Comparison of ENCODE assay signal across 16 mouse cellular contexts in the genomic region with DNA sequence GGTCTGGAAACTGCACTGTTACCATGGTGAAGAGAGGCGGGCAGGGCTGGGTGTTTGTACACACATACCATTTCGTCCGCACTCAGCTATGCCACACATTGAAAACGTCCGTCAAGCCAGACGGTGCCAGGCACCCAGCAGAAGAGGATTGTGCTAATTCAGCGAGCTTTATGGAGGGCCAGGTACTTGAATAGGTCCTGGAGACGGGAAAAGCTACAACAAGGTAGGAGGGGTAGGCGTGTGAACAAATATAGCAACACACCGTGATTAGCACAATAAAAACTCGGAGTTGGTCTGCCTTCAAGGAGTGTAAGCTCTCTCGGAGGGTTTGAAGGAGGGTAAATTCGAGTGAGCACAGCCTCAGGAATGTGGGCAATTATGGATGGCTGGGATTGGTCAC. TPM values are rescaled to one million over a fixed set of nuclear protein-coding genes. Genes with fewer than 3 reads are reported as not detected.
DNase-seq lines count a peak whose midpoint lies in the region; ATAC-seq and TF ChIP-seq lines count a peak whose summit lies in the region.
"Had no signal": no experiment of that assay in that cellular context is flagged by ENCODE, and none has a peak within 500 bp of the region (broad histone marks: within the 10 kb centered on the region; RNA-seq: fewer than 3 reads in every experiment).

No protein-coding gene starts in this region.

- peak; percentile 97 for TF ChIP-seq EP300 in lung, postnatal 0 days (IDR thresholded peaks at IDR 0.05)

- H3K27me3 ChIP-seq in intestine, embryonic 14.5 days (replicated peaks; ENCODE audit: control insufficient read depth, insufficient read depth, low read length) = peaks cover 27% of the 10 kb centered on the region
- peaks cover 20% of the 10 kb centered on the region for H3K27me3 ChIP-seq in intestine, embryonic 15.5 days (replicated peaks)
- H3K27me3 ChIP-seq in lung, postnatal 0 days (replicated peaks; ENCODE audit: insufficient read depth, low read length) = no peaks in the 10 kb centered on the region
- H3K27me3 ChIP-seq in forebrain, embryonic 15.5 days = peaks cover 22% of the 10 kb centered on the region

- no peak overlapping the region for H3K9ac ChIP-seq in intestine, embryonic 14.5 days (ENCODE audit: low read length)
- no peak overlapping the region for H3K9ac ChIP-seq in intestine, embryonic 15.5 days
- H3K9ac ChIP-seq in lung, postnatal 0 days (replicated peaks; ENCODE audit: low read depth) = peak overlapping the region; percentile 82; the same call in 1 of the 2 replicates
- H3K9ac ChIP-seq in forebrain, embryonic 15.5 days (replicated peaks) = no peak overlapping the region
- H3K9ac ChIP-seq: forebrain, embryonic 13.5 days; limb, embryonic 13.5 days; liver, embryonic 15.5 days had no signal

- DNase-seq in intestine, embryonic 14.5 days (ENCODE audit: low spot score) = no peak
- DNase-seq in right cerebral cortex, adult 2 months (ENCODE audit: low spot score in 2 of 2) = peak; percentile 27 to 34
- no peak for DNase-seq in right cerebral cortex, postnatal 14 days
- peak; percentile 88 for DNase-seq in lung, postnatal 0 days (ENCODE audit: low spot score)
- DNase-seq in urinary bladder, postnatal 36 days (ENCODE audit: low spot score in 2 of 2) = no peak
- DNase-seq: adrenal gland, adult 8-10 months; cerebellum, adult 9-11 months; embryo, embryonic 11 days; gastrocnemius, postnatal 10 days; kidney, postnatal 36 days had no signal

- WGBS in intestine, embryonic 14.5 days = 52% methylated on average over 13 of the region's 13 CpGs
- WGBS in intestine, embryonic 15.5 days = 51% methylated on average over 13 of the region's 13 CpGs
- 48% methylated on average over 13 of the region's 13 CpGs for WGBS in lung, postnatal 0 days
- WGBS in forebrain, embryonic 15.5 days = 38% methylated on average over 13 of the region's 13 CpGs

- no peak overlapping the region for H3K27ac ChIP-seq in intestine, embryonic 14.5 days (ENCODE audit: low read depth)
- H3K27ac ChIP-seq in intestine, embryonic 15.5 days = no peak overlapping the region
- peak overlapping the region; percentile 98 for H3K27ac ChIP-seq in lung, postnatal 0 days (ENCODE audit: low read length)
- H3K27ac ChIP-seq in forebrain, embryonic 15.5 days (replicated peaks) = no peak overlapping the region
- H3K27ac ChIP-seq: forebrain, embryonic 13.5 days; limb, embryonic 13.5 days; liver, embryonic 15.5 days had no signal

- H3K36me3 ChIP-seq in intestine, embryonic 14.5 days (ENCODE audit: control insufficient read depth, insufficient read depth, low read length) = no peaks in the 10 kb centered on the region
- no peaks in the 10 kb centered on the region for H3K36me3 ChIP-seq in intestine, embryonic 15.5 days
- no peaks in the 10 kb centered on the region for H3K36me3 ChIP-seq in lung, postnatal 0 days (ENCODE audit: insufficient read depth, low read length)
- H3K36me3 ChIP-seq in forebrain, embryonic 15.5 days = no peaks in the 10 kb centered on the region
- H3K36me3 ChIP-seq: limb, embryonic 13.5 days; liver, embryonic 15.5 days had no signal

- no peak overlapping the region for H3K4me3 ChIP-seq in intestine, embryonic 14.5 days (ENCODE audit: low read depth, low read length)
- H3K4me3 ChIP-seq in intestine, embryonic 15.5 days (replicated peaks) = no peak overlapping the region
- peak overlapping the region; percentile 47 for H3K4me3 ChIP-seq in lung, postnatal 0 days (ENCODE audit: low read depth, low read length)
- no peak overlapping the region for H3K4me3 ChIP-seq in forebrain, embryonic 15.5 days
- H3K4me3 ChIP-seq: forebrain, embryonic 13.5 days; limb, embryonic 13.5 days; liver, embryonic 15.5 days had no signal

- no peak for TF ChIP-seq CTCF in lung, postnatal 0 days (IDR thresholded peaks at IDR 0.05)

- no peaks in the 10 kb centered on the region for H3K9me3 ChIP-seq in intestine, embryonic 14.5 days (ENCODE audit: control insufficient read depth, low read length)
- no peaks in the 10 kb centered on the region for H3K9me3 ChIP-seq in intestine, embryonic 15.5 days
- no peaks in the 10 kb centered on the region for H3K9me3 ChIP-seq in lung, postnatal 0 days (ENCODE audit: low read length)
- no peaks in the 10 kb centered on the region for H3K9me3 ChIP-seq in forebrain, embryonic 15.5 days
- H3K9me3 ChIP-seq: forebrain, embryonic 13.5 days; limb, embryonic 13.5 days; liver, embryonic 15.5 days had no signal

- H3K4me2 ChIP-seq in intestine, embryonic 14.5 days (ENCODE audit: low read length) = no peak overlapping the region
- H3K4me2 ChIP-seq in intestine, embryonic 15.5 days (replicated peaks) = no peak overlapping the region
- peak overlapping the region; percentile 53 for H3K4me2 ChIP-seq in lung, postnatal 0 days (replicated peaks; ENCODE audit: low read depth, low read length)
- H3K4me2 ChIP-seq in forebrain, embryonic 15.5 days (replicated peaks) = no peak overlapping the region
- H3K4me2 ChIP-seq: forebrain, embryonic 13.5 days; limb, embryonic 13.5 days; liver, embryonic 15.5 days had no signal

- 0 out of 2 replicates have a peak, but pooled peaks have one; percentile 24 for ATAC-seq in intestine, embryonic 14.5 days (replicated peaks; ENCODE audit: low FRiP score, low TSS enrichment, low read depth)
- no peak for ATAC-seq in intestine, embryonic 15.5 days
- ATAC-seq in lung, postnatal 0 days = peak; percentile 58
- ATAC-seq in forebrain, embryonic 15.5 days (replicated peaks) = no peak; the same call in 1 of the 2 replicates
- ATAC-seq: forebrain, embryonic 13.5 days had no signal

- no peaks in the 10 kb centered on the region for H3K4me1 ChIP-seq in intestine, embryonic 14.5 days (replicated peaks; ENCODE audit: control insufficient read depth, insufficient read depth, low read length)
- H3K4me1 ChIP-seq in intestine, embryonic 15.5 days (replicated peaks) = peaks cover 8% of the 10 kb centered on the region; the same call in 1 of the 2 replicates
- H3K4me1 ChIP-seq in lung, postnatal 0 days (ENCODE audit: insufficient read depth, low read depth, low read length) = no peaks in the 10 kb centered on the region
- H3K4me1 ChIP-seq in forebrain, embryonic 15.5 days = no peaks in the 10 kb centered on the region

RNA-seq across cellular contexts. Expression of a gene that starts 2.3 kb away (rescaled TPM):
- 2.0 TPM in 2 replicates for polyA plus RNA-seq in intestine, embryonic 14.5 days (2014; fragmentation: Nextera tagmentation; extraction: Ambion mirVana)
- 2.6 and 3.3 TPM in 2 replicates for polyA plus RNA-seq in intestine, embryonic 15.5 days (2015; fragmentation: Nextera tagmentation; extraction: Ambion mirVana)
- 106 and 123 TPM in 2 replicates for polyA plus RNA-seq in lung, postnatal 0 days (2015; fragmentation: Nextera tagmentation; extraction: Ambion mirVana)
- 0.20 and 0.25 TPM in 2 replicates for polyA plus RNA-seq in forebrain, embryonic 15.5 days (2015; fragmentation: Nextera tagmentation; extraction: Ambion mirVana)

RNA-seq across cellular contexts. Expression of a gene that starts 9.1 kb away (rescaled TPM):
- 67.4 and 67.8 TPM in 2 replicates for polyA plus RNA-seq in intestine, embryonic 14.5 days (2014; fragmentation: Nextera tagmentation; extraction: Ambion mirVana)
- 78.6 and 83.8 TPM in 2 replicates for polyA plus RNA-seq in intestine, embryonic 15.5 days (2015; fragmentation: Nextera tagmentation; extraction: Ambion mirVana)
- polyA plus RNA-seq in lung, postnatal 0 days (2015; fragmentation: Nextera tagmentation; extraction: Ambion mirVana) = 96.7 and 100 TPM in 2 replicates
- polyA plus RNA-seq in forebrain, embryonic 15.5 days (2015; fragmentation: Nextera tagmentation; extraction: Ambion mirVana) = 10.8 and 11.5 TPM in 2 replicates

RNA-seq across cellular contexts. Expression of a gene that starts 26.4 kb away (rescaled TPM):
- polyA plus RNA-seq in intestine, embryonic 14.5 days (2014; fragmentation: Nextera tagmentation; extraction: Ambion mirVana) = 60.6 and 63.3 TPM in 2 replicates
- 69.1 and 71.4 TPM in 2 replicates for polyA plus RNA-seq in intestine, embryonic 15.5 days (2015; fragmentation: Nextera tagmentation; extraction: Ambion mirVana)
- polyA plus RNA-seq in lung, postnatal 0 days (2015; fragmentation: Nextera tagmentation; extraction: Ambion mirVana) = 107 and 108 TPM in 2 replicates
- polyA plus RNA-seq in forebrain, embryonic 15.5 days (2015; fragmentation: Nextera tagmentation; extraction: Ambion mirVana) = 11.3 and 13.0 TPM in 2 replicates

RNA-seq across cellular contexts. Expression of a gene that starts 37.0 kb away (rescaled TPM):
- 0.12 TPM in 1 of 2 replicates, not detected in the other for polyA plus RNA-seq in intestine, embryonic 14.5 days (2014; fragmentation: Nextera tagmentation; extraction: Ambion mirVana)
- 0.14 TPM in 1 of 2 replicates, not detected in the other for polyA plus RNA-seq in intestine, embryonic 15.5 days (2015; fragmentation: Nextera tagmentation; extraction: Ambion mirVana)
- polyA plus RNA-seq in lung, postnatal 0 days (2015; fragmentation: Nextera tagmentation; extraction: Ambion mirVana) = not detected in 2 replicates
- polyA plus RNA-seq in forebrain, embryonic 15.5 days (2015; fragmentation: Nextera tagmentation; extraction: Ambion mirVana) = not detected in 2 replicates
- polyA plus RNA-seq: forebrain, embryonic 13.5 days; liver, embryonic 15.5 days; neural tube, embryonic 14.5 days had no signal

RNA-seq across cellular contexts. Expression of a gene that starts 57.8 kb away (rescaled TPM):
- polyA plus RNA-seq in intestine, embryonic 14.5 days (2014; fragmentation: Nextera tagmentation; extraction: Ambion mirVana) = 2.4 and 2.8 TPM in 2 replicates
- 7.3 and 8.9 TPM in 2 replicates for polyA plus RNA-seq in intestine, embryonic 15.5 days (2015; fragmentation: Nextera tagmentation; extraction: Ambion mirVana)
- polyA plus RNA-seq in lung, postnatal 0 days (2015; fragmentation: Nextera tagmentation; extraction: Ambion mirVana) = 0.50 and 0.82 TPM in 2 replicates
- 0.06 and 0.10 TPM in 2 replicates for polyA plus RNA-seq in forebrain, embryonic 15.5 days (2015; fragmentation: Nextera tagmentation; extraction: Ambion mirVana)

Comparison
In these comparisons a context has a peak if more than half of its experiments do, and no peak if none do; other contexts are left out.
1. ATAC-seq: peak in intestine, embryonic 14.5 days (single experiment) and lung, postnatal 0 days (single experiment); none in intestine, embryonic 15.5 days (single experiment) and forebrain, embryonic 15.5 days (single experiment).
2. DNase-seq: peak in right cerebral cortex, adult 2 months (2 of 2) and lung, postnatal 0 days (single experiment); none in intestine, embryonic 14.5 days (single experiment), right cerebral cortex, postnatal 14 days (single experiment) and urinary bladder, postnatal 36 days (0 of 2).
3. RNA of a gene that starts 2.3 kb away (polyA plus RNA-seq): 106 to 123 TPM in lung, postnatal 0 days; 2.6 to 3.3 TPM in intestine, embryonic 15.5 days, 2.0 TPM in intestine, embryonic 14.5 days and 0.20 to 0.25 TPM in forebrain, embryonic 15.5 days; every median in the first group is over 10 times any median in the second.